In the genomic region with DNA sequence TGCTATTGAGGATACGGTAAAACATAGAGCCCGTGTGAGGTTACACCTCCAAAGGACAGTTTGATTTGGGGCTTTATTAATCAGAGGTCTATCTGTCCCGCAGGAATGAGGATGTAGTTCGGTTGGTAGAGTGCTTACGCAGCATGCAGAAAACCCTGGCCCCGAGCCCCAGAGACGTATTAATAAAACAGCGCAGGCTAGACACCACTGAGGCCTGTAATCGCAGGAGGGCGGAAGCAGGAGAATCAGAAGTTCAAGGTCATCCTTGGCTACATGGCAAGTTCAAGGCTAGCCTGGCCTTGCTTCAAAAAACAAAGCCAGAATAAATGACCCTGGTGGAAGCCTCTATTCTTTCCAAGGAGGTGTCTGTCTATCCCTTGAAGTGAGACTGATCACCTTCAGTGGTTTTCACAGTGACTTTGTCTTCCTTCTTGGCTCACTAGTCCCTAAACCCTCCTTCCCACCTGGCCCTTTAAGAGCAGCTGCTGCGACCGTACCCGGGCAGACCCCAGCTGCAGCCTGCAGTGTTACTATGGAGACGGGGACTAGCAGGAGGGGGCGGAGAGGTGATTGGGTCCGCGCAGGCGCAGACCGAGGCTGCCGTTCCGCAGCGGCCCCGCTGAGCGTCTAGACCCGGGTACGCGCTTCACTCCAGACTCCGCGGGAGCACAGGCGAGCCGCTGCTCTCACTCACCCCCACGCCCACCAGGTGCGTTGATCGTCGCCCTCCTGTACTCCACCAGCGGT, we compare ENCODE assay signal across 7 mouse cellular contexts. TPM values are rescaled to one million over a fixed set of nuclear protein-coding genes. Genes with fewer than 3 reads are reported as not detected.
DNase-seq lines count a peak whose midpoint lies in the region; ATAC-seq and TF ChIP-seq lines count a peak whose summit lies in the region.

A gene (plus strand): TSS at position 622 of the 747 bp plus-strand sequence.

- peaks cover 49% of the 10 kb centered on the region for H3K4me1 ChIP-seq in limb, embryonic 10.5 days
- peaks cover 37% of the 10 kb centered on the region for H3K4me1 ChIP-seq in midbrain, embryonic 11.5 days (ENCODE audit: control insufficient read depth, insufficient read depth, low read length)
- peaks cover 8% of the 10 kb centered on the region; the same call in 1 of the 2 replicates for H3K4me1 ChIP-seq in small intestine, adult 2 months (ENCODE audit: control insufficient read depth, insufficient read depth, insufficient read length, low read length)

- H3K27ac ChIP-seq in limb, embryonic 10.5 days = peak within 1 kb of the TSS; percentile 86
- H3K27ac ChIP-seq in midbrain, embryonic 11.5 days (ENCODE audit: low read depth, low read length) = peak within 1 kb of the TSS; percentile 57
- no peak within 1 kb of the TSS for H3K27ac ChIP-seq in small intestine, adult 2 months (ENCODE audit: insufficient read depth, low read depth, low read length)

- ATAC-seq in granulocyte monocyte progenitor cell, adult 5-6 weeks (replicated peaks; ENCODE audit: poor library complexity, severe bottlenecking) = peak; percentile 75
- ATAC-seq in midbrain, embryonic 11.5 days (ENCODE audit: low FRiP score) = peak; percentile 92

- no peaks in the 10 kb centered on the region for H3K36me3 ChIP-seq in limb, embryonic 10.5 days
- H3K36me3 ChIP-seq in midbrain, embryonic 11.5 days (ENCODE audit: control insufficient read depth, insufficient read depth, low read length) = no peaks in the 10 kb centered on the region
- H3K36me3 ChIP-seq in small intestine, adult 2 months (ENCODE audit: control insufficient read depth, insufficient read depth, low read length) = no peaks in the 10 kb centered on the region

- peaks cover 47% of the 10 kb centered on the region for H3K27me3 ChIP-seq in limb, embryonic 10.5 days (ENCODE audit: low read depth, poor library complexity, severe bottlenecking)
- peaks cover 44% of the 10 kb centered on the region for H3K27me3 ChIP-seq in midbrain, embryonic 11.5 days (ENCODE audit: control insufficient read depth, insufficient read depth, low read length)
- H3K27me3 ChIP-seq in small intestine, adult 2 months (ENCODE audit: control insufficient read depth, insufficient read depth, low read length) = peaks cover 37% of the 10 kb centered on the region

- no peaks in the 10 kb centered on the region for H3K9me3 ChIP-seq in limb, embryonic 10.5 days (replicated peaks)
- no peaks in the 10 kb centered on the region for H3K9me3 ChIP-seq in midbrain, embryonic 11.5 days (ENCODE audit: control insufficient read depth, low read length)

- peak within 1 kb of the TSS; percentile 72 for H3K4me3 ChIP-seq in limb, embryonic 10.5 days
- peak within 1 kb of the TSS; percentile 62 for H3K4me3 ChIP-seq in midbrain, embryonic 11.5 days (ENCODE audit: low read depth, low read length)
- peak within 1 kb of the TSS; percentile 57 for H3K4me3 ChIP-seq in small intestine, adult 2 months (ENCODE audit: low read depth, low read length)

- 16% methylated on average over 36 of the region's 36 CpGs for WGBS in limb, embryonic 10.5 days
- WGBS in midbrain, embryonic 11.5 days = 14% methylated on average over 36 of the region's 36 CpGs
- 23% methylated on average over 36 of the region's 36 CpGs for WGBS in small intestine, adult 2 months

- no peak for TF ChIP-seq CTCF in small intestine, adult 2 months (IDR thresholded peaks at IDR 0.05; ENCODE audit: extremely low read depth, insufficient read length, insufficient replicate concordance, low read depth, low read length)

- peak within 1 kb of the TSS; percentile 80 for H3K9ac ChIP-seq in midbrain, embryonic 11.5 days (ENCODE audit: low read length)

- no peak for TF ChIP-seq POLR2A in small intestine, adult 2 months (IDR thresholded peaks at IDR 0.05; ENCODE audit: low read depth, low read length)

- peak; percentile 80 for DNase-seq in adrenal gland, adult 8-10 months
- peak; percentile 95 for DNase-seq in embryo, embryonic 10 days (ENCODE audit: low spot score)
- DNase-seq in kidney, adult 11 months = peak; percentile 78
- peak; percentile 94 for DNase-seq in limb, embryonic 10.5 days (ENCODE audit: low spot score)
- DNase-seq in midbrain, embryonic 11.5 days (ENCODE audit: low spot score, missing footprints) = peak; percentile 99

- peak within 1 kb of the TSS; percentile 83 for H3K4me2 ChIP-seq in midbrain, embryonic 11.5 days

RNA-seq across cellular contexts. Expression of the gene that starts here (rescaled TPM):
- total RNA-seq in adrenal gland, adult 8-10 months (2022) = 10 to 100 TPM; 35.2 to 71.0 (median 48.2) TPM
- not detected in 2 replicates for total RNA-seq in granulocyte monocyte progenitor cell, adult 5-6 weeks (2014; fragmentation: Nextera tagmentation)
- 0.04 TPM in 1 of 2 replicates, not detected in the other for total RNA-seq in granulocyte monocyte progenitor cell, adult 5-6 weeks (2017)
- polyA plus RNA-seq in limb, embryonic 10.5 days (2016; fragmentation: Nextera tagmentation; extraction: Ambion mirVana) = 2.6 and 5.7 TPM in 2 replicates
- 8.3 and 8.6 TPM in 2 replicates for polyA plus RNA-seq in midbrain, embryonic 11.5 days (2014; fragmentation: Nextera tagmentation; extraction: Ambion mirVana)
- 1.2 and 1.4 TPM in 2 replicates for polyA plus RNA-seq in small intestine, adult 2 months (2012; rRNA removed)

Comparison
In these comparisons a context has a peak if more than half of its experiments do, and no peak if none do; other contexts are left out.
1. RNA of the gene that starts here (total RNA-seq): 35.2 to 71.0 TPM in adrenal gland, adult 8-10 months; 0.04 TPM in granulocyte monocyte progenitor cell, adult 5-6 weeks; every median in the first group is over 10 times any median in the second.
2. Peak in ATAC-seq in granulocyte monocyte progenitor cell, adult 5-6 weeks; RNA of the gene not detected or under 1 TPM.
3. Peak in every context shown above with its lines, with median percentiles within 50 percentile points of each other: DNase-seq and H3K4me3 ChIP-seq.